Mouse (Mus musculus) MEL (cell line): ENCODE measurements at regions not wholly inside any gene's neighbourhood (a gene's known extent, or its start where the extent isn't known, plus 50 kb on each side); places are given as distances from the start of the nearest gene placed in this dataset.

Source experiments
- DNase-seq: peaks from one replicate; pipeline ENCODE4 v3.0.0; 2011; ENCODE audit warnings: low read depth, low spot score
- H3K27ac ChIP-seq: 2 replicates; pipeline ENCODE4 v1.5.1; 2012; ENCODE audit warnings: low read depth, mild to moderate bottlenecking, control low read depth, low read length, moderate library complexity; ENCODE audit not compliant: control insufficient read depth
- H3K27me3 ChIP-seq, 2 experiments: fragments of 150-350 bp in 1 of 2; sonication (generic) in 1 of 2; 2 replicates each; pipeline ENCODE4 v1.6.1; 2012; ENCODE audit warnings: low read length in 2 of 2, mild to moderate bottlenecking in 2 of 2, improper control_type of control experiment in 1 of 2, moderate library complexity in 1 of 2; ENCODE audit not compliant: insufficient read depth in 2 of 2, control insufficient read depth in 1 of 2
- H3K36me3 ChIP-seq, 2 experiments: 2 replicates each; pipeline ENCODE4 v1.6.1; 2012 to 2014; ENCODE audit warnings: low read length in 2 of 2, improper control_type of control experiment in 1 of 2, inconsistent platforms in 1 of 2, mild to moderate bottlenecking in 1 of 2; ENCODE audit not compliant: insufficient read depth in 2 of 2, control insufficient read depth in 1 of 2
- H3K4me1 ChIP-seq, 2 experiments: fragments of 150-350 bp in 1 of 2; sonication (generic) in 1 of 2; 2 replicates each; pipeline ENCODE4 v1.6.1; 2012; ENCODE audit warnings: low read length in 2 of 2, improper control_type of control experiment in 1 of 2, mild to moderate bottlenecking in 1 of 2; ENCODE audit not compliant: insufficient read depth in 2 of 2, control insufficient read depth in 1 of 2
- H3K4me3 ChIP-seq, 2 experiments: fragments of 150-350 bp in 1 of 2; sonication (generic) in 1 of 2; 2 replicates each; pipeline ENCODE4 v1.5.1; 2012; ENCODE audit warnings: low read depth in 2 of 2, low read length in 2 of 2, mild to moderate bottlenecking in 2 of 2, moderate library complexity in 2 of 2, control low read depth in 1 of 2, improper control_type of control experiment in 1 of 2; ENCODE audit not compliant: control insufficient read depth in 1 of 2, insufficient read depth in 1 of 2
- H3K79me2 ChIP-seq: 2 replicates; pipeline ENCODE4 v1.6.1; 2012; ENCODE audit warnings: mild to moderate bottlenecking, low read length, moderate library complexity; ENCODE audit not compliant: control insufficient read depth, poor library complexity, insufficient read depth
- H3K9ac ChIP-seq: 2 replicates; pipeline ENCODE4 v1.6.1; 2012; ENCODE audit warnings: low read depth, mild to moderate bottlenecking, control low read depth, low read length, moderate library complexity; ENCODE audit not compliant: control insufficient read depth, poor library complexity, severe bottlenecking
- H3K9me3 ChIP-seq: fragments of 150-350 bp; sonication (generic); replicated peaks from 2 replicates; pipeline ENCODE4 v1.6.1; 2012; ENCODE audit warnings: mild to moderate bottlenecking, low read length, improper control_type of control experiment, moderate library complexity; ENCODE audit not compliant: insufficient read depth
- CHD2 ChIP-seq: IDR thresholded peaks from 2 replicates; pipeline ENCODE4 v1.6.1; 2011; ENCODE audit warnings: low read length, improper control_type of control experiment
- CTCF ChIP-seq, 3 experiments: IDR thresholded peaks in 2 of 3; conservative IDR thresholded peaks in 1 of 3; 2 replicates each; pipeline ENCODE4 v1.5.1; 2011 to 2012; ENCODE audit warnings: low read length in 3 of 3, low read depth in 2 of 3, mild to moderate bottlenecking in 2 of 3, improper control_type of control experiment in 1 of 3, inconsistent platforms in 1 of 3, mixed read lengths in 1 of 3, moderate library complexity in 1 of 3; ENCODE audit not compliant: control insufficient read depth in 1 of 3, insufficient read depth in 1 of 3, poor library complexity in 1 of 3, severe bottlenecking in 1 of 3
- E2F4 ChIP-seq: IDR thresholded peaks from 2 replicates; pipeline ENCODE4 v1.6.1; 2011; ENCODE audit warnings: low read depth, low read length, improper control_type of control experiment, borderline replicate concordance
- ELF1 ChIP-seq: IDR thresholded peaks from 2 replicates; pipeline ENCODE4 v1.6.1; 2014; ENCODE audit warnings: low read depth, mild to moderate bottlenecking, inconsistent platforms, low read length, improper control_type of control experiment, moderate library complexity
- EP300 ChIP-seq, 2 experiments: IDR thresholded peaks; 2 replicates each; pipeline ENCODE4 v1.6.1; 2011; ENCODE audit warnings: improper control_type of control experiment in 2 of 2, low read length in 2 of 2, low read depth in 1 of 2, mild to moderate bottlenecking in 1 of 2
- ETS1 ChIP-seq: IDR thresholded peaks from 2 replicates; pipeline ENCODE4 v1.6.1; 2012; ENCODE audit warnings: low read depth, mild to moderate bottlenecking, inconsistent platforms, low read length, improper control_type of control experiment, moderate library complexity
- GABPA ChIP-seq: IDR thresholded peaks from 2 replicates; pipeline ENCODE4 v1.6.1; 2012; ENCODE audit warnings: low read depth, mild to moderate bottlenecking, inconsistent platforms, low read length, improper control_type of control experiment, moderate library complexity
- HCFC1 ChIP-seq: IDR thresholded peaks from 2 replicates; pipeline ENCODE4 v1.6.1; 2012; ENCODE audit warnings: low read depth, mild to moderate bottlenecking, inconsistent platforms, low read length, improper control_type of control experiment, moderate library complexity
- JUND ChIP-seq: IDR thresholded peaks from 2 replicates; pipeline ENCODE4 v1.6.1; 2011; ENCODE audit warnings: low read depth, mild to moderate bottlenecking, improper control_type of control experiment, low read length
- KAT2A ChIP-seq: conservative IDR thresholded peaks from 2 replicates; pipeline ENCODE4 v1.6.1; 2012; ENCODE audit warnings: low read depth, low read length, improper control_type of control experiment, inconsistent platforms
- MAZ ChIP-seq: IDR thresholded peaks from 2 replicates; pipeline ENCODE4 v1.6.1; 2012; ENCODE audit warnings: low read depth, mild to moderate bottlenecking, inconsistent platforms, low read length, improper control_type of control experiment
- MYB ChIP-seq: IDR thresholded peaks from 2 replicates; pipeline ENCODE4 v1.6.1; 2011; ENCODE audit warnings: mild to moderate bottlenecking, low read depth, low read length, improper control_type of control experiment
- MYC ChIP-seq: IDR thresholded peaks from 2 replicates; pipeline ENCODE4 v1.6.1; 2011; ENCODE audit warnings: low read depth, mild to moderate bottlenecking, low read length, improper control_type of control experiment, moderate library complexity
- POLR2AphosphoS2 ChIP-seq: IDR thresholded peaks from 2 replicates; pipeline ENCODE4 v1.6.1; 2011; ENCODE audit warnings: low read length, improper control_type of control experiment
- POLR2AphosphoS5 ChIP-seq: IDR thresholded peaks from 2 replicates; pipeline ENCODE4 v1.6.1; 2012; ENCODE audit warnings: low read depth, borderline replicate concordance, mild to moderate bottlenecking, inconsistent platforms, low read length, moderate library complexity, mixed read lengths
- RAD21 ChIP-seq: IDR thresholded peaks from 2 replicates; pipeline ENCODE4 v1.6.1; 2011; ENCODE audit warnings: mild to moderate bottlenecking, low read depth, low read length, improper control_type of control experiment
- RCOR1 ChIP-seq: IDR thresholded peaks from 2 replicates; pipeline ENCODE4 v1.6.1; 2012; ENCODE audit warnings: low read depth, mild to moderate bottlenecking, inconsistent platforms, low read length, improper control_type of control experiment
- SIN3A ChIP-seq: IDR thresholded peaks from 2 replicates; pipeline ENCODE4 v1.6.1; 2012; ENCODE audit warnings: low read length, improper control_type of control experiment, inconsistent platforms
- SMC3 ChIP-seq: IDR thresholded peaks from 2 replicates; pipeline ENCODE4 v1.6.1; 2011; ENCODE audit warnings: low read depth, low read length, improper control_type of control experiment
- TCF12 ChIP-seq: IDR thresholded peaks from 2 replicates; pipeline ENCODE4 v1.6.1; 2014; ENCODE audit warnings: low read depth, mild to moderate bottlenecking, inconsistent platforms, low read length, improper control_type of control experiment, moderate library complexity
- UBTF ChIP-seq: IDR thresholded peaks from 2 replicates; pipeline ENCODE4 v1.6.1; 2012; ENCODE audit warnings: low read depth, mild to moderate bottlenecking, inconsistent platforms, low read length, improper control_type of control experiment, moderate library complexity, borderline replicate concordance; ENCODE audit not compliant: insufficient read depth
- USF2 ChIP-seq, 2 experiments: IDR thresholded peaks; 2 replicates each; pipeline ENCODE4 v1.6.1; 2011 to 2012; ENCODE audit warnings: improper control_type of control experiment in 2 of 2, low read length in 2 of 2, borderline replicate concordance in 1 of 2, inconsistent platforms in 1 of 2, low read depth in 1 of 2, mild to moderate bottlenecking in 1 of 2; ENCODE audit not compliant: insufficient read depth in 1 of 2
- ZC3H11A ChIP-seq: IDR thresholded peaks from 2 replicates; pipeline ENCODE4 v1.6.1; 2012; ENCODE audit warnings: low read depth, mild to moderate bottlenecking, inconsistent platforms, low read length, improper control_type of control experiment

- Histone ChIP-seq H3K36me3 (no peaks in the 10 kb centered on the region), H3K4me1 (no peaks in the 10 kb centered on the region)
- no peak for TF ChIP-seq RCOR1
- no peak for TF ChIP-seq JUND
- no peak for TF ChIP-seq CTCF (IDR thresholded peaks at IDR 0.05 in 2 of 3, conservative IDR thresholded peaks at IDR 0.05 in 1 of 3; ENCODE audit: control insufficient read depth in 1 of 3, insufficient read depth in 1 of 3, low read depth in 2 of 3, low read length in 3 of 3, poor library complexity in 1 of 3, severe bottlenecking in 1 of 3)
- TF ChIP-seq KAT2A = no peak
- TF ChIP-seq USF2 (IDR thresholded peaks at IDR 0.05; ENCODE audit: borderline replicate concordance in 1 of 2, insufficient read depth in 1 of 2, low read depth in 1 of 2, low read length in 2 of 2) = no peak
- no peak for TF ChIP-seq ETS1
- TF ChIP-seq POLR2AphosphoS5 = no peak
- TF ChIP-seq MYB = no peak
- TF ChIP-seq GABPA = no peak
- TF ChIP-seq HCFC1 = no peak
- TF ChIP-seq SMC3 = no peak
- no peak for TF ChIP-seq UBTF
- TF ChIP-seq E2F4 = no peak
- TF ChIP-seq EP300 (IDR thresholded peaks at IDR 0.05; ENCODE audit: low read depth in 1 of 2, low read length in 2 of 2) = no peak
- TF ChIP-seq RAD21 = no peak
- TF ChIP-seq, all 39 proteins: peak for 0
- H3K4me3 ChIP-seq = no peak overlapping the region
- no peaks in the 10 kb centered on the region for H3K9me3 ChIP-seq
- H3K79me2 ChIP-seq = no peaks in the 10 kb centered on the region
- no peak overlapping the region for H3K27ac ChIP-seq
- no peaks in the 10 kb centered on the region for H3K27me3 ChIP-seq
- no peak overlapping the region for H3K9ac ChIP-seq
- DNase-seq = no peak
Measured at GRCm38 (mm10) chr3:34869911-34870310, 219.7 kb downstream of the Sox2 start.

- H3K9me3 ChIP-seq = no peaks in the 10 kb centered on the region
- H3K36me3 ChIP-seq = no peaks in the 10 kb centered on the region
- no peak overlapping the region for H3K27ac ChIP-seq
- no peaks in the 10 kb centered on the region for H3K79me2 ChIP-seq
- no peak overlapping the region for H3K9ac ChIP-seq
- no peak overlapping the region for H3K4me3 ChIP-seq
- DNase-seq = no peak
- H3K4me1 ChIP-seq = no peaks in the 10 kb centered on the region
- H3K27me3 ChIP-seq = no peaks in the 10 kb centered on the region
- TF ChIP-seq HCFC1 = no peak
- no peak for TF ChIP-seq POLR2AphosphoS2
- no peak for TF ChIP-seq MYC
- no peak for TF ChIP-seq RAD21
- no peak for TF ChIP-seq ELF1
- no peak for TF ChIP-seq MAZ
- TF ChIP-seq TCF12 = no peak
- TF ChIP-seq SMC3 = no peak
- TF ChIP-seq UBTF = no peak
- no peak for TF ChIP-seq CHD2
- TF ChIP-seq SIN3A = no peak
- TF ChIP-seq MYB = no peak
- no peak for TF ChIP-seq ZC3H11A
- TF ChIP-seq, all 39 proteins: peak for 0
Measured at GRCm38 (mm10) chr3:34885137-34885536, 234.9 kb downstream of the Sox2 start.
